Mouse (Mus musculus) heart, adult 2 months (tissue): ENCODE results near the gene Gnai2.

Experiments
- CTCF ChIP-seq: fragments of 200-600 bp; IDR thresholded peaks from 2 replicates; pipeline ENCODE4 v1.8.1; 2022; ENCODE audit warnings: antibody characterized with exemption, mild to moderate bottlenecking, moderate library complexity
- EP300 ChIP-seq: fragments of 200-500 bp; IDR thresholded peaks from 2 replicates; pipeline ENCODE4 v1.6.1; 2011; ENCODE audit warnings: low read depth, low read length, control low read depth; ENCODE audit not compliant: insufficient read depth
- POLR2A ChIP-seq: fragments of 200-500 bp; IDR thresholded peaks from 2 replicates; pipeline ENCODE4 v1.6.1; 2011; ENCODE audit warnings: mild to moderate bottlenecking, low read depth, low read length, control low read depth; ENCODE audit not compliant: insufficient read depth

DNA sequence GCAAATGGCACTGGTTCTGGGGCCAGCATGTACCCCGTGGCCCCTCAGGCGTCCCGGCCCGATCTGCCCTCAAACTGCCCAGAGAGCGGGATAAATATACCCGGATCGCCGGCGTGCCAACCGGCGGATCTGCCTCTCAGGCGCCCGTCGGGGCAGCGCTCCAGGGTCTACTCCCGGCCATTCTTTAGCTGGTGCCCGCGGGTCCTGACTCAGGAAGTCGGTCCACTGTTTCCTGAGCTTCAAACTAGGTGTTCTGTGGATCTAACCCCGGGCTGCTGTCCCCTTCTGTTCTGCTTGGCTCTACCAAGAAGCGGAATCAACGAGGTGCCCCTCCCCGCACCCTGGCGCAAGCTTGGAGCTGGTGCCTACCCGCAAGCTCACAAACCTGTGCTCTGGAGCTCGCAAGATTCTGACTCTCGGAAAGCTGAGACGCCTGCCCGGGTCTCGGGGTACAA is 31.6 kb upstream of the Gnai2 start:
- no peak for TF ChIP-seq CTCF
- TF ChIP-seq POLR2A, result no peak
- TF ChIP-seq EP300, result no peak
